Mouse (Mus musculus) kidney, postnatal 36 days (tissue): ENCODE measurements around the gene Id3.

Experiments
- DNase-seq, 2 experiments: peaks; one replicate each; pipeline ENCODE4 v3.0.0; 2021 to 2022; ENCODE audit warnings: mixed read lengths in 2 of 2

The Id3 gene

GRCm38 (mm10) chr4:136178475-136178921, 35.2 kb downstream of the Id3 start:
- DNase-seq: no peak

- no peak for DNase-seq
Observed at GRCm38 (mm10) chr4:136179456-136179855, 36.2 kb downstream of the Id3 start.

- peak; percentile 83 to 94 for DNase-seq
Observed at GRCm38 (mm10) chr4:136179998-136180397, 36.7 kb downstream of the Id3 start.

GRCm38 (mm10) chr4:136180408-136181330, 37.4 kb downstream of the Id3 start:
- peak; percentile 90 to 92 for DNase-seq

GRCm38 (mm10) chr4:136181367-136181766, 38.1 kb downstream of the Id3 start:
- no peak for DNase-seq

GRCm38 (mm10) chr4:136185375-136185774, 42.1 kb downstream of the Id3 start:
- DNase-seq: peak; percentile 64 to 75

GRCm38 (mm10) chr4:136186315-136186714, 43.0 kb downstream of the Id3 start:
- DNase-seq: no peak

- DNase-seq: peak; percentile 59 to 72
Observed at GRCm38 (mm10) chr4:136186739-136187472, 43.6 kb downstream of the Id3 start.

- DNase-seq: no peak
Observed at GRCm38 (mm10) chr4:136188973-136189737, 45.9 kb downstream of the Id3 start.

- peak; percentile 30 to 35 for DNase-seq
Observed at GRCm38 (mm10) chr4:136189912-136190311, 46.6 kb downstream of the Id3 start.

GRCm38 (mm10) chr4:136193571-136193970, 50.3 kb downstream of the Id3 start:
- no peak for DNase-seq

GRCm38 (mm10) chr4:136195029-136195428, 51.7 kb downstream of the Id3 start:
- no peak for DNase-seq
